Mouse (Mus musculus): Measurements from ENCODE around the gene Sox13. TPM values are rescaled to one million over a fixed set of nuclear protein-coding genes. Genes with fewer than 3 reads are reported as not detected.

Sox13 gene
- polyA plus RNA-seq, 1 experiment from 2014 or later, result 6.6 TPM

DNA sequence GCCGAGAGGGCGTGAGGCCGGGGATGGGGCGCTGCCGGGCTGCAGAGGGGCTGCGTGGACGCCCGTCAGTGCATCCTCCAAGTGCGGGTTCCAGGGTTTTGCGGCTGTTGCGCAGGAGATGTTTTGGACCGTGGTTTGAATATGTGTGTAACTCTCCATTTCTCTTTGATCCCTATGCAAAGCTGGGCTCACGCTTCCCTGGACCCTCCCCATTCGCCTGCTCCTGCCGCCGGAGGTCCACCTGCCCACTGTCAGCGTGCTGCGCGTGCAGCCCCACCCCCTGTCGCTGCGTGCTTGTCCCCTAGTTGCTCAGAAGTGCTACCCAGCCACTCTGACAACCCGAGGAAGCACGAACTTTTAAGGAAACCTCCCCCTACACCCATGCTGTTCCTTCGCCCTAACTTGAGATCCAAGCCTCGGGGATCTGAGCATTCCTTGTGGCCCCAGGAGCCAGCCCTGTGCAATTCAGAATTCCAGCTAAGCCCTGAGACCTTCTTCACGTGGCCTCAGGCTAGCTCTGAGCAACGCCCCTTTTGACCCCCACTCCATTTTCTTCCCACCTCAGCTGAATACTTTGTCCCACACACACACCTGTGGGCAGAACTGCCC, 60.1 kb downstream of the Sox13 start:
- Histone ChIP-seq H3K9ac (ENCODE audit: low read depth, low read length) (peak overlapping the region; percentile 65), H3K4me3 (ENCODE audit: low read depth, low read length) (peak overlapping the region; percentile 65), H3K4me1 (ENCODE audit: control insufficient read depth, insufficient read depth, low read length) (peaks cover 20% of the 10 kb centered on the region), H3K4me2 (ENCODE audit: low read depth, low read length) (peak overlapping the region; percentile 97), H3K27me3 (replicated peaks; ENCODE audit: control insufficient read depth, insufficient read depth, low read length) (peaks cover 20% of the 10 kb centered on the region; the same call in 1 of the 2 replicates), H3K36me3 (ENCODE audit: control insufficient read depth, insufficient read depth, low read length) (no peaks in the 10 kb centered on the region), H3K9me3 (ENCODE audit: control insufficient read depth, low read length) (no peaks in the 10 kb centered on the region), H3K27ac (replicated peaks; ENCODE audit: low read depth, low read length) (no peak overlapping the region)
- peak; percentile 1; the same call in 1 of the 2 replicates for ATAC-seq (ENCODE audit: low read depth)
- 5% methylated on average over 15 of the region's 27 CpGs for WGBS
- no peak for DNase-seq (ENCODE audit: low spot score)

DNA sequence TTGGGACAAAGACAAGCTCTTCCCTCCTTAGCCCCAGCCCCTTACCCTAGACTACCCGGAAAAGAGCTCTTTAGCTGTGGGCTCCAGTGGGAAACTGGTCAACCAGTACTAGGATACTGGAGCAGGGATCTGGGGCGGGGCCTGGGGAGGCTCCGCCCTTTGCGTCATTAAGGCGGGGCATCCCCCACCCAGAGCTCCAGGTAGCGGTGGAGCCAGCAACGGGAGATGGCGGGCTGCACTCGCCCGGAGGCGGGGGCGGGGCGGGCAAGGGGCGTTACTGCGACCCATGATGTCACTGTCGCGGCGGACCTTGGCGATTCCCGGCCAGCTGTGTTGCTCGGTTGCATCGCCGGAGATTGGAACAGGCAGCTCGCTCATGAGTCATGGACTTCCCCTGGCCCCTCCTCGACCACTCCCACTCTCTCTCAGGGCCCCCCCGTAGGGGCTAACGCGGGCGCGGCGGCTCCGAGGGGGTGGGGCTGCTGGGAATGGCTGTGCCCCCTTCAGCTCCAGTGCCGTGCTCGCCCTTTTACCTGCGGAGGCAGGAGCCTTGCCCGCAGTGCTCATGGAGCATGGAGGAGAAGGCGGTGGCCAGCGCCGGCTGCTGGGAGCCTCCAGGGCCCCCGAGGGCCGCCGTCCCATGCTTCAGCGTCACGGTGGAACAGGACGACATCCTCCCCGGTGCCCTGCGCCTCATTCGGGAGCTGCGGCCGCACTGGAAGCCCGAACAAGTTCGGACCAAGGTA, 60.7 kb downstream of the Sox13 start, which contains the start of gene Etnk2:
Gene Etnk2, plus strand, starts transcription at position 297 of the 746 bp plus-strand sequence.
- Histone ChIP-seq H3K27me3 (replicated peaks; ENCODE audit: control insufficient read depth, insufficient read depth, low read length) (peaks cover 20% of the 10 kb centered on the region; the same call in 1 of the 2 replicates), H3K4me3 (ENCODE audit: low read depth, low read length) (peak within 1 kb of the TSS; percentile 65), H3K4me2 (ENCODE audit: low read depth, low read length) (peak within 1 kb of the TSS; percentile 97), H3K36me3 (ENCODE audit: control insufficient read depth, insufficient read depth, low read length) (no peaks in the 10 kb centered on the region), H3K9ac (ENCODE audit: low read depth, low read length) (peak within 1 kb of the TSS; percentile 65), H3K27ac (replicated peaks; ENCODE audit: low read depth, low read length) (no peak within 1 kb of the TSS), H3K4me1 (ENCODE audit: control insufficient read depth, insufficient read depth, low read length) (peaks cover 19% of the 10 kb centered on the region), H3K9me3 (ENCODE audit: control insufficient read depth, low read length) (no peaks in the 10 kb centered on the region)
- peak; percentile 80 for ATAC-seq (ENCODE audit: low read depth)
- WGBS, result under 1% methylated on average over 38 of the region's 52 CpGs
- DNase-seq (ENCODE audit: low spot score), result peak; percentile 80

DNA sequence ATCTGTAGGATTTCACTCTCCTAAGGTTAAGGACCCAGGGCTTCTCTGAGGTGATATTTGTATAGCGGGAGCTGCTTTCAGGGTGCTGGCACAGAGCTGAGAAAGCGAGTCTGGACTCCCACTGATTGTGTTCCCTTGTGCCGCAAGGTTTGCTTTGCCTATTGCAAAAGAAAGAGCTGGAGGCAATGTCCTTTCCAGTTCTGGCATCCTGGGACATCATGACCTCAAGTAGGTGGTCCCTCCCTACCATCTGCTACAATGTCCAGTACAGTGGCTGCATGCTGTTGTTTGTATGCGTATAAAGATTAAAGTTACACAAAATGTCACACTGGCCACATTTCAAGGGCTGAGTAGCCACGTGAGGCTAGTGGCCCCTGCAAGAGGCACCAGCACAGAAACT, 62.1 kb downstream of the Sox13 start:
- H3K36me3 ChIP-seq (ENCODE audit: control insufficient read depth, insufficient read depth, low read length), result no peaks in the 10 kb centered on the region
- H3K27ac ChIP-seq (replicated peaks; ENCODE audit: low read depth, low read length), result no peak overlapping the region
- ATAC-seq (ENCODE audit: low read depth) (no peak), DNase-seq (ENCODE audit: low spot score) (no peak)
- peaks cover 8% of the 10 kb centered on the region; the same call in 1 of the 2 replicates for H3K4me1 ChIP-seq (ENCODE audit: control insufficient read depth, insufficient read depth, low read length)
- H3K9ac ChIP-seq (ENCODE audit: low read depth, low read length), result no peak overlapping the region
- 91% methylated on average over 5 of the region's 5 CpGs for WGBS
- H3K27me3 ChIP-seq (replicated peaks; ENCODE audit: control insufficient read depth, insufficient read depth, low read length), result peaks cover 20% of the 10 kb centered on the region; the same call in 1 of the 2 replicates
- H3K4me3 ChIP-seq (ENCODE audit: low read depth, low read length), result no peak overlapping the region
- H3K4me2 ChIP-seq (ENCODE audit: low read depth, low read length), result no peak overlapping the region
- no peaks in the 10 kb centered on the region for H3K9me3 ChIP-seq (ENCODE audit: control insufficient read depth, low read length)

DNA sequence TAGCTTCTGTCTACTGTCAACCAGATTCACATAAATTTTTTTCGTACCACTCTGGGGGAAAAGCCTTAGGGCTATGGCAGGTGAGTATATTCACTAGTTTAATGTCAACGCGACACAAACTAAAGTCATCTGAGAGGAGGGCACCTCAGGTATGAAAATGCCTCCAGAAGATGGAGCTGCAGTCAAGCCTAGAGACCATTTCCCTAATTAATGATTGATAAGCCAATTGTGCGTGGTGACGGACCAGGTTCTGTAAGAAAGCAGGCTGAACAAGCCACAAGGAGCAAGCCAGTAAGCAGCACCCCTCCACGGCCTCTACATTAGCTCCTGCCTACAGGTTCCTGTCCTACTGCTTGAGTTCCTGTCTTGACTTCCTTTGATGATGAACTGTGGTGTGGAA, 63.2 kb downstream of the Sox13 start:
- peaks cover 20% of the 10 kb centered on the region; the same call in 1 of the 2 replicates for H3K27me3 ChIP-seq (replicated peaks; ENCODE audit: control insufficient read depth, insufficient read depth, low read length)
- ATAC-seq (ENCODE audit: low read depth), result no peak

DNA sequence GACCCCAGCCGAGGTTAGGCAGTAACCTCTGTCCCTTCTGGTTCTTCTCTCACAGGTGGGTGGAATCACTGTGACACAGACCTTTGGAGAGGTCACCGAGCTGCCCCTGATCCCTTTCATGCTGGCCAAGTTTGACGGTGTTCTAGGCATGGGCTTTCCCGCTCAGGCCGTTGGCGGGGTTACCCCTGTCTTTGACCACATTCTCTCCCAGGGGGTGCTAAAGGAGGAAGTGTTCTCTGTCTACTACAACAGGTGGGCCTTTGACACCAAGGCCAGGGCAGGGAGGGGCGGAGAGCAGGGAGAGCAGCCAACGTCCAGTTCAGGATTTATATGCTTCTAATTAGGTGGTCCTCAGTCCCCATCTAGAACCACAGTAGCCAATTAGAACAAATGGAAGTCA, 67.8 kb downstream of the Sox13 start:
- ATAC-seq (ENCODE audit: low read depth), result no peak
- Histone ChIP-seq H3K9ac (ENCODE audit: low read depth, low read length) (no peak overlapping the region), H3K4me3 (ENCODE audit: low read depth, low read length) (no peak overlapping the region), H3K27ac (replicated peaks; ENCODE audit: low read depth, low read length) (no peak overlapping the region), H3K27me3 (replicated peaks; ENCODE audit: control insufficient read depth, insufficient read depth, low read length) (no peaks in the 10 kb centered on the region), H3K9me3 (ENCODE audit: control insufficient read depth, low read length) (no peaks in the 10 kb centered on the region), H3K4me1 (ENCODE audit: control insufficient read depth, insufficient read depth, low read length) (no peaks in the 10 kb centered on the region), H3K4me2 (ENCODE audit: low read depth, low read length) (no peak overlapping the region), H3K36me3 (ENCODE audit: control insufficient read depth, insufficient read depth, low read length) (no peaks in the 10 kb centered on the region)
- WGBS, result 43% methylated on average over 8 of the region's 8 CpGs
- no peak for DNase-seq (ENCODE audit: low spot score)

More for the DNA sequence above, 63.2 kb downstream of the Sox13 start:
- no peaks in the 10 kb centered on the region for H3K9me3 ChIP-seq (ENCODE audit: control insufficient read depth, low read length)
- no peak for DNase-seq (ENCODE audit: low spot score)
- H3K4me1 ChIP-seq (ENCODE audit: control insufficient read depth, insufficient read depth, low read length), result peaks cover 8% of the 10 kb centered on the region; the same call in 1 of the 2 replicates
- no peak overlapping the region for H3K9ac ChIP-seq (ENCODE audit: low read depth, low read length)
- H3K27ac ChIP-seq (replicated peaks; ENCODE audit: low read depth, low read length), result no peak overlapping the region
- H3K4me3 ChIP-seq (ENCODE audit: low read depth, low read length), result no peak overlapping the region
- H3K36me3 ChIP-seq (ENCODE audit: control insufficient read depth, insufficient read depth, low read length), result no peaks in the 10 kb centered on the region
- 91% methylated on average over 6 of the region's 6 CpGs for WGBS
- no peak overlapping the region for H3K4me2 ChIP-seq (ENCODE audit: low read depth, low read length)

DNA sequence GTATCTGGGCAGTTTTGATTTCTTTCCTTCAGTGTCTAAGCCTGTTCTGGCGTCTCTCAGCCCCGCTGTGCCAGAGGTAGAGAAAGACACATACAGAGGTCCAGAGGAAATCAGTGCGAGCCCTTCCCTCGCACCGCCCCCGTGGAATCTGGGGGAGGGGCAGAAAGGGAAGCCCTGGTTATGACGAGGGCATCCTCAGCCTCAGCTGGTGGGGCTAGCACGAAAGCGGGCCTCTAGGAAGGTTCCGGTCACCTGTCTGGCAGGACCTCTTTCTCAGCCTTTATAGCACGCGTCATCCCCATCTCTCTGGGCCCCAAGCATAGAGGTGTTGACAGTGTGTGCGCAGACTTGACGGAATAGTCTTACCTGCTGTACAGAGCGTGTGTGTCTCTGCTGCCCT, 68.3 kb downstream of the Sox13 start:
- H3K9ac ChIP-seq (ENCODE audit: low read depth, low read length), result no peak overlapping the region
- H3K36me3 ChIP-seq (ENCODE audit: control insufficient read depth, insufficient read depth, low read length), result no peaks in the 10 kb centered on the region
- 40% methylated on average over 15 of the region's 15 CpGs for WGBS
- H3K4me2 ChIP-seq (ENCODE audit: low read depth, low read length), result no peak overlapping the region
- H3K4me1 ChIP-seq (ENCODE audit: control insufficient read depth, insufficient read depth, low read length), result no peaks in the 10 kb centered on the region
- no peaks in the 10 kb centered on the region for H3K27me3 ChIP-seq (replicated peaks; ENCODE audit: control insufficient read depth, insufficient read depth, low read length)
- ATAC-seq (ENCODE audit: low read depth), result no peak
- no peak for DNase-seq (ENCODE audit: low spot score)
- no peak overlapping the region for H3K27ac ChIP-seq (replicated peaks; ENCODE audit: low read depth, low read length)
- H3K9me3 ChIP-seq (ENCODE audit: control insufficient read depth, low read length), result no peaks in the 10 kb centered on the region
- H3K4me3 ChIP-seq (ENCODE audit: low read depth, low read length), result no peak overlapping the region

DNA sequence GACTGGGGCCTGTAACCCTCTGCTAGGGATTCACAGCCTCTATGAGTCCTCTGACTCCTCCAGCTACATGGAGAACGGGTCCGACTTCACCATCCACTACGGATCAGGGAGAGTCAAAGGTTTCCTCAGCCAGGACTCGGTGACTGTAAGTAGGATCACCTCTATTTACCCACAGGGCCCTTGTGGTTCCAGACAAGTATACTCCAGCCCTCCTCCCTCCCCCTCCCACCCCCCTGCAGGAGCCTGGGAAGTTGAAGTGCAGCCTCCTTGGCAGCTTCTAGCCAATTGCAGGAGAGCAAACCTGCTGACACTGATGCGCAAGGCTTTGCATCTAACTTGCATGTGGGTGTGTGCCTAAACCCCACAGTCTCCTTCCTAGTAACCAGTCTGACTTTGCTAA, 68.7 kb downstream of the Sox13 start:
- no peaks in the 10 kb centered on the region for H3K36me3 ChIP-seq (ENCODE audit: control insufficient read depth, insufficient read depth, low read length)
- H3K27ac ChIP-seq (replicated peaks; ENCODE audit: low read depth, low read length), result no peak overlapping the region
- 28% methylated on average over 5 of the region's 5 CpGs for WGBS
- DNase-seq (ENCODE audit: low spot score) (no peak), ATAC-seq (ENCODE audit: low read depth) (no peak)
- no peaks in the 10 kb centered on the region for H3K9me3 ChIP-seq (ENCODE audit: control insufficient read depth, low read length)
- no peak overlapping the region for H3K9ac ChIP-seq (ENCODE audit: low read depth, low read length)
- H3K4me2 ChIP-seq (ENCODE audit: low read depth, low read length), result no peak overlapping the region
- no peaks in the 10 kb centered on the region for H3K4me1 ChIP-seq (ENCODE audit: control insufficient read depth, insufficient read depth, low read length)
- no peak overlapping the region for H3K4me3 ChIP-seq (ENCODE audit: low read depth, low read length)
- H3K27me3 ChIP-seq (replicated peaks; ENCODE audit: control insufficient read depth, insufficient read depth, low read length), result no peaks in the 10 kb centered on the region

DNA sequence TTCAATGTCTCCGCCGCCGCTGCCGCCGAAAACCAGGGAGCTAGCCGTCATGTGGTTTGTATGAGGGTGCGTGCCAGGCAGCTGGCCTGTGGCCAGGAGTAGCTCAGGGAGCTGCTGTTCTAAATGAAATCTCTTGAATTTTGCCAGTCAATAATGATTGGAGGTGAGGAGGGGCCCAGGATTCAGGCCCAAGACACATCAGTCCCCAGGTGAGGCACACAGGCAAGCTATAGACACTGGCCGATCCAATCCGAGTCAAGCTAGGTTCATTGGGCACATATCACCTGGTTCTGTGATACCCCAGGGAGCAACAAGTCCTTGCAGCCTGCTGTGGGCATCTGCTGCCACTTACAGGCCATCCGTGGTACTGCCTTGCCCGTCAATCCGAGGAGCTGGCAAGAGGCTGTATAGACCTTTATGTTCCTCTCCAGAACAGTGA, 70.8 kb downstream of the Sox13 start:
- H3K4me1 ChIP-seq (ENCODE audit: control insufficient read depth, insufficient read depth, low read length), result no peaks in the 10 kb centered on the region
- H3K9ac ChIP-seq (ENCODE audit: low read depth, low read length), result no peak overlapping the region
- H3K36me3 ChIP-seq (ENCODE audit: control insufficient read depth, insufficient read depth, low read length), result no peaks in the 10 kb centered on the region
- peak; percentile 45 for ATAC-seq (ENCODE audit: low read depth)
- WGBS, result 44% methylated on average over 12 of the region's 12 CpGs
- no peaks in the 10 kb centered on the region for H3K9me3 ChIP-seq (ENCODE audit: control insufficient read depth, low read length)
- H3K27me3 ChIP-seq (replicated peaks; ENCODE audit: control insufficient read depth, insufficient read depth, low read length), result no peaks in the 10 kb centered on the region
- H3K27ac ChIP-seq (replicated peaks; ENCODE audit: low read depth, low read length), result no peak overlapping the region
- no peak overlapping the region for H3K4me3 ChIP-seq (ENCODE audit: low read depth, low read length)
- DNase-seq (ENCODE audit: low spot score), result peak; percentile 61
- no peak overlapping the region for H3K4me2 ChIP-seq (ENCODE audit: low read depth, low read length)
